Mouse (Mus musculus) limb, embryonic 11.5 days (tissue): Measurements from ENCODE around the gene Ezr. TPM values are rescaled to one million over a fixed set of nuclear protein-coding genes. Genes with fewer than 3 reads are reported as not detected.

Experiments
- ATAC-seq: fragments of 200-750 bp; cut with Nextera tagmentation; 2 replicates; pipeline ENCODE4 v1.8.0; 2017; ENCODE audit warnings: low read depth; ENCODE audit not compliant: insufficient number of reproducible peaks, low FRiP score, low TSS enrichment
- DNase-seq: peaks from one replicate; pipeline ENCODE4 v3.0.0-alpha.2; 2015; ENCODE audit warnings: low spot score
- H3K27ac ChIP-seq: fragments of 300-500 bp; sonication (generic); replicated peaks from 2 replicates; pipeline ENCODE4 v1.5.1; 2014; ENCODE audit warnings: low read depth, mild to moderate bottlenecking, low read length
- H3K27me3 ChIP-seq: fragments of 300-500 bp; sonication (generic); 2 replicates; pipeline ENCODE4 v1.6.1; 2014; ENCODE audit warnings: mild to moderate bottlenecking, low read length, mixed read lengths; ENCODE audit not compliant: control insufficient read depth, insufficient read depth
- H3K36me3 ChIP-seq: fragments of 300-500 bp; sonication (generic); 2 replicates; pipeline ENCODE4 v1.6.1; 2014; ENCODE audit warnings: mild to moderate bottlenecking, low read length, moderate library complexity, mixed read lengths; ENCODE audit not compliant: control insufficient read depth, insufficient read depth
- H3K4me1 ChIP-seq: fragments of 300-500 bp; sonication (generic); 2 replicates; pipeline ENCODE4 v1.6.1; 2014; ENCODE audit warnings: low read length, mixed read lengths; ENCODE audit not compliant: control insufficient read depth, insufficient read depth
- H3K4me2 ChIP-seq: fragments of 300-500 bp; sonication (generic); 2 replicates; pipeline ENCODE4 v1.6.1; 2014; ENCODE audit warnings: low read depth, mild to moderate bottlenecking, moderate library complexity; ENCODE audit not compliant: severe bottlenecking
- H3K4me3 ChIP-seq: fragments of 300-500 bp; sonication (generic); 2 replicates; pipeline ENCODE4 v1.5.1; 2014; ENCODE audit warnings: low read depth, low read length
- H3K9ac ChIP-seq: fragments of 300-500 bp; sonication (generic); 2 replicates; pipeline ENCODE4 v1.6.1; 2014; ENCODE audit warnings: mild to moderate bottlenecking, low read length
- H3K9me3 ChIP-seq: fragments of 300-500 bp; sonication (generic); 2 replicates; pipeline ENCODE4 v1.6.1; 2016; ENCODE audit warnings: low read length; ENCODE audit not compliant: control insufficient read depth
- WGBS: fragments of 180-500 bp; shearing (Covaris S2); extraction: QIAGEN DNeasy Blood & Tissue Kit; methylation state at CpG from one replicate; pipeline ENCODE4 v1.1.7; 2014; 5-methylcytosine and 5-hydroxymethylcytosine counted together
- polyA plus RNA-seq: library from polyadenylated mRNA; unstranded; fragments of >200 nt; fragmentation: Nextera tagmentation; extraction: Ambion mirVana; gene quantifications from 2 replicates; pipeline ENCODE4 v1.2.1, GENCODE M21; 2014

Ezr gene
- polyA plus RNA-seq, 1 experiment from 2014 or later, result 25.6 TPM

DNA sequence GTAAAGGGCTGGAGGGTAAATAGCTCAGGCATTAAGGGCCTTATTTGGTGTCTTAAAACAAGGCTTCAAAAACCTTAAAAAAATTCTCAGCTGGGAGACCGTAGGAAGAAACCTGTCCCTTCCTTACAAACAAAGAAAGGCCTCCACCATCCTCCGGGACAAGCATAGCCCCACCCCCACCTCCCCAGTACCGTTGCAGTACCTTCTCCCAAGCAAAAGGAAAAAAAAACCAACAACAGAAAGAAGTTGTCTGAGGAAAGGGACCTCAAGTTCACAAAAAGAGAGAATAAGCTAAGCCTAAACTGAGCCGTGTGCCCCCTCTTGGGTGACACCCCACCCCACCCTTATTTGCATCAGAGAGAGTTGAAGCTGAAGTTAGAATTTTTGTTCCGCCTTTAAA is 6.0 kb downstream of the Ezr start:
- ATAC-seq (no peak), DNase-seq (no peak)
- no peak overlapping the region for H3K4me3 ChIP-seq
- 50% methylated on average over 5 of the region's 5 CpGs for WGBS
- H3K4me1 ChIP-seq, result peaks cover 10% of the 10 kb centered on the region; the same call in 1 of the 2 replicates
- no peaks in the 10 kb centered on the region for H3K9me3 ChIP-seq
- no peak overlapping the region; the same call in 1 of the 2 replicates for H3K27ac ChIP-seq
- H3K4me2 ChIP-seq, result no peak overlapping the region
- H3K36me3 ChIP-seq, result no peaks in the 10 kb centered on the region
- no peak overlapping the region for H3K9ac ChIP-seq
- H3K27me3 ChIP-seq, result no peaks in the 10 kb centered on the region

DNA sequence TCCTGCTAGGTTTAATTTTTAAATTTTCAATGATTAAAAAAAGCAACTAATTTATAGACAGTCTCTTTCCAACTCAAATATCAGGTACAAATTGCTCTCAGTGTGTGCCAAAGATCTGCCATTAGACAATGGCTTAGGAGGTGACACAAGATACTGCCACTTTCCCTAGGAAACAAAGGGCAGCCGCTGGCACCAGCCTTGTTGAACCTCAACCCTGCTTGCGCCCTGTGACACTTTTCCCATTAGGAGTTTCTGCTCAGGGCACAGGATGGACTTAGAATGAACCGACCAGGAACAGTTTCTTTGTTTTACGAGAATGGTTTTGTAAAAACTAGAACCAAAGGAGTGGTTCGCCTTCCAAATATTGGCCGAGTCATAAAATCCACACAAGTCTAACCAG is 6.5 kb downstream of the Ezr start:
- H3K9ac ChIP-seq, result no peak overlapping the region
- H3K4me2 ChIP-seq, result no peak overlapping the region
- no peak overlapping the region for H3K27ac ChIP-seq
- WGBS, result 61% methylated on average over 6 of the region's 6 CpGs
- no peaks in the 10 kb centered on the region for H3K9me3 ChIP-seq
- H3K27me3 ChIP-seq, result no peaks in the 10 kb centered on the region
- DNase-seq, result no peak
- H3K4me1 ChIP-seq, result peaks cover 10% of the 10 kb centered on the region; the same call in 1 of the 2 replicates
- no peak for ATAC-seq
- no peaks in the 10 kb centered on the region for H3K36me3 ChIP-seq
- H3K4me3 ChIP-seq, result no peak overlapping the region

DNA sequence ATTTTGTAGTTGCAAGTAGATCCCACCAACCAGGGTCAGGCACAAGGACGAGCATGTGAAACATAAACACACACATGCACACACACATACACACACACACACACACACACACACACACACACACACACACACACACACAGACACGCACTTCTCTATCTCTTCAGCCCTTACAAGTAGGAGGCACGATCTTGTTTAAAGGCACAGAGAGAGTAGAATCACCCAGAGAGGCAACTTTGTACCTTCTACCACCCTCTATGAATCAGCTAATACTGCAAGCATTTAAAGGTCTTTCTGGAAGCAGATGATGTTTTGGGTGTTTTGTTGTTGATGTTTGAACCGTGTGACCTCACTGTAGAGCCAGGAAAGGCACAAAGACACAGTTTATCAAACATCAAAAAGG is 6.9 kb downstream of the Ezr start:
- H3K4me1 ChIP-seq, result peaks cover 10% of the 10 kb centered on the region; the same call in 1 of the 2 replicates
- no peak for ATAC-seq

GRCm38 (mm10) chr17:6775221-6775620 is 7.4 kb downstream of the Ezr start:
- H3K9ac ChIP-seq, result no peak overlapping the region
- DNase-seq, result no peak
- no peak overlapping the region for H3K27ac ChIP-seq
- H3K4me3 ChIP-seq, result no peak overlapping the region
- ATAC-seq, result no peak
- 86% methylated on average over 9 of the region's 9 CpGs for WGBS
- H3K4me2 ChIP-seq, result no peak overlapping the region
- no peaks in the 10 kb centered on the region for H3K27me3 ChIP-seq
- H3K4me1 ChIP-seq, result peaks cover 10% of the 10 kb centered on the region; the same call in 1 of the 2 replicates
- no peaks in the 10 kb centered on the region for H3K36me3 ChIP-seq
- no peaks in the 10 kb centered on the region for H3K9me3 ChIP-seq

More for the DNA sequence above, 6.9 kb downstream of the Ezr start:
- Histone ChIP-seq H3K27ac (no peak overlapping the region), H3K36me3 (no peaks in the 10 kb centered on the region), H3K9me3 (no peaks in the 10 kb centered on the region), H3K9ac (no peak overlapping the region), H3K27me3 (no peaks in the 10 kb centered on the region), H3K4me3 (no peak overlapping the region), H3K4me2 (no peak overlapping the region)
- 89% methylated on average over 4 of the region's 4 CpGs for WGBS
- DNase-seq, result no peak

DNA sequence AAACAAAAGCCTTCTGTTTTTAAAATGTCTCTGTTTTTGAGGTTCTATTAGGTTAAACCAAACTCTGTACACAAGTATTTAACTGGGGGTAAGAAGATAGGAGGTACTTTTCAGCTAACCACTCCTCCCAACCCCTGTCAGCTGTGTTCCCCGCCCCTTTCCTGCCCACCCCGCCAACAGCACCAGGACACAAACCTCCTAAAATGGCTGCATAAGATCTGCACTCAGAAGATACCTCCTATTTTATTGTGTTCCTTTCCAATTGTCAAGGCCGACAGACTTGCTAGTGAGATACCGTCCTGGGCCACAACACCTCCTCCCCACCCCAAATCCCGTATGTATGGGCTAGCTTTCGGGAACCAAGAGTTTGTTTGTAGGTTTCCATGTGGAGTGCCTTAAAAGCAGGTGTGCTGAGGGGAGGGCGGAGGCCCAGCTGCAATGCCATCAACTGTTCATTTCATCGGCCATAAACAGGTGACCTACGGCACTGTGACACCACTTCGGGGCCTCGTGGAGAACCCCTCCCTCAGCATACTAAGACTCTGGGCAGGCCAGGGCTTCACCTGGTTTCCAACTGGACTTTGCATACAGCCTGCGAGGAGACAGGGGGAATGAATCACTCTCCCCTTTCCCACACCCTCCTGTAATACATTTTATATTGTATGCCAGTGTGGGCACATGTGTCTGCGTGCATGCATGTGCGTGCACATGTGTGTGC is 9.2 kb downstream of the Ezr start:
- Histone ChIP-seq H3K4me2 (no peak overlapping the region), H3K27me3 (no peaks in the 10 kb centered on the region), H3K27ac (no peak overlapping the region), H3K4me1 (0 out of 2 replicates have a peak, but pooled peaks cover 9% of the 10 kb centered on the region), H3K4me3 (no peak overlapping the region), H3K9me3 (no peaks in the 10 kb centered on the region), H3K36me3 (no peaks in the 10 kb centered on the region), H3K9ac (no peak overlapping the region)
- WGBS, result 84% methylated on average over 14 of the region's 14 CpGs
- ATAC-seq (no peak), DNase-seq (no peak)

DNA sequence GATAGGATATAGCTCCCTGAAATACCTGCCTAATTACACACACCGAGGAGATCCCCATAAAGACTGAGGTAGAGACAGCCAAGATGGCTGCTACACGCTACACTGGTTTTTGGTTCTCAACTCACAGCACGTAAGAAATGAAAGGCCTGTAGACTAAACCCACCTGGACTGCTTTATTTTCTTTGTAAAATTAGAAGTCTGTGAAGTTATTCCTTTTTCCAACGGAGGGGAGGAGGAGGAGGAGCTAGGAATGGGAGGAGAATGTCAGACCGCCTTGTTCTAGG is 10.2 kb downstream of the Ezr start:
- no peak for DNase-seq
- Histone ChIP-seq H3K9ac (no peak overlapping the region), H3K4me2 (no peak overlapping the region), H3K36me3 (no peaks in the 10 kb centered on the region), H3K27ac (no peak overlapping the region), H3K27me3 (no peaks in the 10 kb centered on the region), H3K9me3 (no peaks in the 10 kb centered on the region), H3K4me3 (no peak overlapping the region), H3K4me1 (0 out of 2 replicates have a peak, but pooled peaks cover 6% of the 10 kb centered on the region)
- no peak for ATAC-seq
- 82% methylated on average over 5 of the region's 5 CpGs for WGBS

DNA sequence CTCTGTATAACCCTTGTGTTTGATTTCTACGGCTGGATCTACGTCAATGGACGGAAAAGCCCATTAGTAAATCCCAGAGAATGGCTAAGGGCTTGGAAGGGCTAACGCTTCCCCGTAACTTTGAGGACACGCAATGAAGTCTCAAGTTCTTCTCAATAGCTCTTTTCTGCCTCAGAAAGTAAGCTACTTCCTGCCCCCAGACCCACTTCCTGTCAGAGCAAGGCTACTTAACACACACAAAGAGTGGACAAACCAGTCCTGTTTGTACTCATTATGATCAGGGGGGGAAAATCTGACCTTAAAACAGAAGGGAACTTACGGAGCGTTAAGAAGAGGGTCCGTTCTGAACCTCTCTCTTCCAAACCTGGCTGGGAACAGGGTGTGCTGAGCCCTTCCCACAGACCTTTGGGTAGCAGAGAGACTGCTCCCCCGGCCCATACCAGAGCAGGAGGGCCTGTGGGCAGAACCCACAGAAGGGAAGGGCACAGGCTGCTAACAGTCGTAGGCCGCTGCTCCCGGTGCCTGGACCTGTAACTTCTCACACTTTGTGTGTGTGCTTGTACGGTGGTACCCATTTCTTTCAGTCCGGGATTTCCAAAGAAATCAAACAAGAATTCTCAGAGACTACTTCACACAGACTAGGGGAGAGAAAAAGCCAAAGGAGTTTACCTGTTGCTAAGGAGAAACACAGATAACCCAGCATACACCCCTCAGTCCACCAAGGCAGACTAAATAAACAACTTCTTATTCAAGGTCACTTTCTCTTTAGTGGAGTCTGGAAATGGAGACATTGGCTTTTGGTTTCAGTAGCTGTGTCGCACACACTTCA is 10.7 kb downstream of the Ezr start:
- Histone ChIP-seq H3K36me3 (no peaks in the 10 kb centered on the region), H3K27ac (no peak overlapping the region; the same call in 1 of the 2 replicates), H3K9ac (no peak overlapping the region), H3K4me2 (no peak overlapping the region), H3K4me1 (0 out of 2 replicates have a peak, but pooled peaks cover 6% of the 10 kb centered on the region), H3K9me3 (no peaks in the 10 kb centered on the region), H3K4me3 (no peak overlapping the region), H3K27me3 (no peaks in the 10 kb centered on the region)
- 90% methylated on average over 16 of the region's 16 CpGs for WGBS
- DNase-seq (no peak), ATAC-seq (no peak)

GRCm38 (mm10) chr17:6769602-6770001 is 13.0 kb downstream of the Ezr start:
- DNase-seq (no peak), ATAC-seq (no peak)
- H3K9me3 ChIP-seq, result no peaks in the 10 kb centered on the region
- no peak overlapping the region for H3K4me3 ChIP-seq
- WGBS, result 38% methylated on average over 4 of the region's 4 CpGs
- no peak overlapping the region for H3K4me2 ChIP-seq
- no peaks in the 10 kb centered on the region for H3K36me3 ChIP-seq
- no peak overlapping the region for H3K9ac ChIP-seq
- H3K27me3 ChIP-seq, result no peaks in the 10 kb centered on the region
- no peak overlapping the region for H3K27ac ChIP-seq
- 0 out of 2 replicates have a peak, but pooled peaks cover 6% of the 10 kb centered on the region for H3K4me1 ChIP-seq
